Mouse (Mus musculus) lung, adult 2 months (tissue): ENCODE measurements around the gene Hoxd1.

ENCODE experiments used
- CTCF ChIP-seq: fragments of 200-500 bp; IDR thresholded peaks from 2 replicates; pipeline ENCODE4 v1.5.1; 2011; ENCODE audit warnings: mild to moderate bottlenecking, low read length, control low read depth; ENCODE audit not compliant: insufficient read depth
- POLR2A ChIP-seq: fragments of 200-500 bp; IDR thresholded peaks from 2 replicates; pipeline ENCODE4 v1.6.1; 2011; ENCODE audit warnings: low read depth, mild to moderate bottlenecking, control low read depth, low read length, borderline replicate concordance; ENCODE audit errors: extremely low read depth

DNA sequence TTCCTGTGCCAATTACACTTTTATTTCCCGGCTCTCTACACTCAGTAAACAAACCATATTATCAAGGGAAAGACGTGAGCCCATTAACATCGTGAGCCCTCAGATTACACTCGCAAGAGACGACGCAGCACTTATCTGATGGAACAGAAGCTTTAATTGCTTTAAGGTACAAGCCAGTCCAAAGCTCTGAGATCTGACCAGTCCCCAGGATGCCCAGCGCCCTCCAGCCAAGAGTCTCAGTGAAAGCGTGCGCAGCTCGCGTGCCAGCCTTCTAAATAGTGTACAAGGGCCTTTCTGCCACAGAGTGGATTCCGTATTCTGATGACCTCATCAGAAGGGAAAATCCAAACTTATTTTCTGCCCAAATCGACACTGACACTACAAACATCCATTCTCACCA is 839 bp upstream of the Hoxd1 start:
- TF ChIP-seq POLR2A (no peak), CTCF (no peak)
